ENCODE assay signal across 21 mouse cellular contexts in the genomic region with DNA sequence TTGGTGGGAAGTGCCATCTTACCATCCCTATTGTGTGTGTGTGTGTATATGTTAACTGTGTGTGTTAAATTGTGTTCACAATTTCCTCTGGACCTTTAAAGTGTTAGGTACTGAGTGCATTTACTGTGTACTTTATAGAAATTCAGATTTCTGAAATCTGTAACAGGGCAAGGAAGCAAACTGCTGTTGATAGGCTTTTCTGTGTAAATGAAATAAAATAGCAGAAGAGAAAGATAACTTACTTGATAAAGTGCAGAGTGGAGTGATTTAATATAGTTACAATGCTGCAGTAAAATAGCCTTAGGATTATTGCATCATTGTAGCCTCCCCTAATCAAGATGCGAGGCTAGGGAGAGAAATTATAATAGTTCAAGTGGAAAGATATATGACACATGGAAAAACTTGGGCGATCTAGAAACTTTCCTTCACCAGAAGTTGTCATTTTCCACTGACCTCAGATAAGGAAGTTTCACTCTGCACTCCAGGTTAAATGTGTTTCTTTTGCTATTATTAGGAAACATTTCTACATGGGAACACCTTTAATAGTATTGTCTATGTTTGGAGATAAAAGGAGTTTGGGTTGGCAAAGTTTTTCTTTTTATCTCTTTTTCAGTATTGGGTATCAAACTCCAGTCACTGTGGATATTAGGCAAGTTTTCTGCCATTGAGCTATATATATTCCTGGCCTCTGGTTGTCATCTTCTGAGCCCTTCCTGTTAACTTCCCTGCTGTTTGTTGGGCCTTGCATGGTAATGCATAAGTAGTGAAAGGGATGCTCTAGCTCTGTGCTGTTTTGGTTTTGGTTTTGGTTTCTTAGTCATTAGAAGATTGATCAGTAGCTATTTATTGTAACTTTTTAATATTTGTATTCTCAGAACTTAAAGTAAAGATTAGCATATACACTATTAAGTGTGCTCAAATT. TPM values are rescaled to one million over a fixed set of nuclear protein-coding genes. Genes with fewer than 3 reads are reported as not detected.
DNase-seq lines count a peak whose midpoint lies in the region; ATAC-seq lines count a peak whose summit lies in the region.
"Had no signal": no experiment of that assay in that cellular context is flagged by ENCODE, and none has a peak within 500 bp of the region (broad histone marks: within the 10 kb centered on the region; RNA-seq: fewer than 3 reads in every experiment).

No protein-coding gene starts in this region.

- ATAC-seq in granulocyte monocyte progenitor cell, adult 5-6 weeks (replicated peaks; ENCODE audit: poor library complexity, severe bottlenecking) = peak; percentile 33
- peak; percentile 23; the same call in 1 of the 2 replicates for ATAC-seq in megakaryocyte progenitor cell, adult 5-6 weeks (replicated peaks; ENCODE audit: poor library complexity)
- ATAC-seq: intestine, embryonic 16.5 days; Patski had no signal

- intact Hi-C loops in left cerebral cortex, postnatal 10 days (cut with DNase I) = no loop called here

- DNase-seq in 3T3-L1 (ENCODE audit: low read depth, low spot score) = peak; percentile 12
- peak; percentile 42 for DNase-seq in CD4-positive, CD25-positive, alpha-beta regulatory T cell, adult 2 months (ENCODE audit: low read depth, low spot score)
- DNase-seq in left cerebral cortex, postnatal 10 days (ENCODE audit: extremely low spot score in 1 of 2, low spot score in 2 of 2) = no peak
- DNase-seq in adrenal gland, postnatal 14 days = no peak
- no peak for DNase-seq in urinary bladder, postnatal 4 days (ENCODE audit: low spot score in 2 of 2)
- DNase-seq: adrenal gland, adult 2 months; cerebellum, adult 11-12 months; cerebellum, postnatal 10 days; embryo, embryonic 11 days; gastrocnemius, postnatal 36 days; heart, postnatal 4 days; lung, postnatal 10 days; midbrain, embryonic 14.5 days; right cerebral cortex, postnatal 14 days; spleen, adult 18-20 months; thymus, postnatal 14 days had no signal

RNA-seq across cellular contexts. Expression of a gene that starts 13.2 kb away (rescaled TPM):
- 61.0 and 70.7 TPM in 2 replicates for total RNA-seq in granulocyte monocyte progenitor cell, adult 5-6 weeks (2014; fragmentation: Nextera tagmentation)
- total RNA-seq in granulocyte monocyte progenitor cell, adult 5-6 weeks (2017) = 46.5 and 47.8 TPM in 2 replicates
- 105 and 107 TPM in 2 replicates for total RNA-seq in megakaryocyte progenitor cell, adult 5-6 weeks (2015)
- 42.0 and 51.7 TPM in 2 replicates for total RNA-seq in megakaryocyte progenitor cell, adult 5-6 weeks (2017)
- 10 to 100 TPM; 83.8 to 86.3 TPM for total RNA-seq in left cerebral cortex, postnatal 10 days (2021)
- total RNA-seq in adrenal gland, postnatal 14 days (2021) = 56.0 and 59.9 TPM in 2 replicates

RNA-seq across cellular contexts. Expression of a gene that starts 35.1 kb away (rescaled TPM):
- 11.8 and 12.5 TPM in 2 replicates for total RNA-seq in granulocyte monocyte progenitor cell, adult 5-6 weeks (2014; fragmentation: Nextera tagmentation)
- 9.0 and 10.1 TPM in 2 replicates for total RNA-seq in granulocyte monocyte progenitor cell, adult 5-6 weeks (2017)
- 10.1 and 12.5 TPM in 2 replicates for total RNA-seq in megakaryocyte progenitor cell, adult 5-6 weeks (2015)
- 9.9 and 11.9 TPM in 2 replicates for total RNA-seq in megakaryocyte progenitor cell, adult 5-6 weeks (2017)
- total RNA-seq in left cerebral cortex, postnatal 10 days (2021) = 10 to 100 TPM; 32.8 to 36.2 TPM
- total RNA-seq in adrenal gland, postnatal 14 days (2021) = 19.5 and 20.8 TPM in 2 replicates

RNA-seq across cellular contexts. Expression of a gene that starts 36.0 kb away (rescaled TPM):
- total RNA-seq in granulocyte monocyte progenitor cell, adult 5-6 weeks (2014; fragmentation: Nextera tagmentation) = not detected in 2 replicates
- 0.26 TPM in 1 of 2 replicates, not detected in the other for total RNA-seq in granulocyte monocyte progenitor cell, adult 5-6 weeks (2017)
- 0.39 TPM in 1 of 2 replicates, not detected in the other for total RNA-seq in megakaryocyte progenitor cell, adult 5-6 weeks (2015)
- 0.14 and 0.92 TPM in 2 replicates for total RNA-seq in megakaryocyte progenitor cell, adult 5-6 weeks (2017)
- total RNA-seq in left cerebral cortex, postnatal 10 days (2021) = 1 to 10 TPM; 1.7 to 2.0 TPM
- total RNA-seq in adrenal gland, postnatal 14 days (2021) = 0.48 and 1.1 TPM in 2 replicates
- total RNA-seq: gastrocnemius, adult 18-20 months had no signal

Comparison
In these comparisons a context has a peak if more than half of its experiments do, and no peak if none do; other contexts are left out.
1. DNase-seq: peak in 3T3-L1 (single experiment) and CD4-positive, CD25-positive, alpha-beta regulatory T cell, adult 2 months (single experiment); none in left cerebral cortex, postnatal 10 days (0 of 2), adrenal gland, postnatal 14 days (single experiment) and urinary bladder, postnatal 4 days (0 of 2).